Mouse (Mus musculus) cerebellum, postnatal 36 days (tissue): ENCODE measurements around the gene Neurog2.

Experiments used
- DNase-seq, 2 experiments: peaks; one replicate each; pipeline ENCODE4 v3.0.0; 2021 to 2022; ENCODE audit warnings: mixed read lengths in 2 of 2

Neurog2 gene

DNA sequence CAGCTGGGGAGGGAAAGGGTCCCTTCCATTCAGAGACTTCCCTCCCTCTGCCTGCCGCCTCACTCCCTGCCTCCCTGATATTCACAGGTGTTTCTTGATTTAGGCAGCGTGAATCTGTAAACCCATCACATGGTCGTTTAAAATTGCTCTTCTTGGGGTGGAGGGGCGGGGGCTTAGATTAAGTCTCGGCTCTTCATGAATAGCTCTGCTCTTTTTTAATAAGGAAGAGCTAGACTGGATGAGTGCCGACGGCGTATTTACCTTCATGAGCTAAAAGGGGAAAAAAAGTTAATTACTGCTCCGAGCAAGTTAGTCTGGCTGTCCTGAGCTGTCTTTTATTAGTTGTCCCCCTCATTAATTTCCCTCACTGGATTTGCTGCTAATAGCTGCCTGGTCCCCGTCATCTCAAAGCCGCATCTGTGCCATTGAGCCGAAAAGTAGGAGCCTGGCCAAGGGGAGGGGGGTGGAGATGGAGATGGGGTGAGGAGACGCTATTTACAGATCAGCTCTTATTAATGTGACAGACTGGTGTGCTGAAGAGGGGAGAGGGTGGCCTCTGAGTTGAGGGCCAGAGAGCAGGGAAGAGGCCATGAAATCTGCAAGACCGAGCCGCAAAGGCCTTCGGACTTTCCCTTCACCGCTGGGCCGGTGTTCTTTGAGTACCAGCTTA lies 13.4 kb downstream of the Neurog2 start:
- no peak for DNase-seq

DNA sequence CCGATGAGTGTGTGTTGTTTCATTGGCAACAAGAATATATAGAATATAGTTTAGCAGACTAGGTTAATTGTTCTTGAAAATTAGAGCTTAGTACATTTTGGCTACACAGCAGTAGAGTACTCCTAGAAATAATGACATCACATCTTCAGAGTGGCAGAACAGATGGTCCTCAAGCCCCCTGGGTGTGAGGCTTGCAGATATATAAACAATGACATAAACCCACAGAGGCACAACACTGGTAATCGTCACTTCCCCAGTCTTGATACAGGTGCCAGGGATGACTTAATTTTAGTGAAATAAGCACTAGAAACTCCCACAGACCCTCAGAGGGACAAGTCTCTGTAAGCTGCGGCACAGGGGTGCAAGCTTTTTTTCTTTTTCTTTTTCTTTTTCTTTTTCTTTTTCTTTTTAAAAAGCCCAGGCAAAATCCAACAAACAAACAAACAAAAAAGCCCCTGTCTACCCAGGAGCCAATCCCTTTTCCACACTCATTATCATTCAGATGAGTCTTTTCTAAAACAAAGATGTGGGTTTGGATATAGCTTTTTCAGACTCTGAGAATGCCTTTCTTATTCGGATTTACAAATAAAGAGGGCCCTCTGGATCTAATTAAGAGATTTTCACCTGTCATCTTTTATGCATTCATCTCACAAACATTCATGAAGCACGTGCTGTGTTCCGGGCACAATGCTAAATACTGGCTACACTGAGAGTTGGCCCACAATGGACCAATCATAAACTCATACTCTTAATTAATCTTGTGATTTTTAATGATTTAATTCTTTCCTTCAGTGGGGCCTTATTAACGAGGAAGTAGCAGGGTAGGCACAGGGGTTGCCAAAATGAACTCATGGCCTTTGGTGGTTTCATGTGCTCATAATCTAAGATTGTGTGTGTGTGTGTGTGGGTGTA lies 19.1 kb downstream of the Neurog2 start:
- no peak for DNase-seq

GRCm38 (mm10) chr3:127660712-127661111 lies 27.8 kb downstream of the Neurog2 start:
- DNase-seq = no peak

DNA sequence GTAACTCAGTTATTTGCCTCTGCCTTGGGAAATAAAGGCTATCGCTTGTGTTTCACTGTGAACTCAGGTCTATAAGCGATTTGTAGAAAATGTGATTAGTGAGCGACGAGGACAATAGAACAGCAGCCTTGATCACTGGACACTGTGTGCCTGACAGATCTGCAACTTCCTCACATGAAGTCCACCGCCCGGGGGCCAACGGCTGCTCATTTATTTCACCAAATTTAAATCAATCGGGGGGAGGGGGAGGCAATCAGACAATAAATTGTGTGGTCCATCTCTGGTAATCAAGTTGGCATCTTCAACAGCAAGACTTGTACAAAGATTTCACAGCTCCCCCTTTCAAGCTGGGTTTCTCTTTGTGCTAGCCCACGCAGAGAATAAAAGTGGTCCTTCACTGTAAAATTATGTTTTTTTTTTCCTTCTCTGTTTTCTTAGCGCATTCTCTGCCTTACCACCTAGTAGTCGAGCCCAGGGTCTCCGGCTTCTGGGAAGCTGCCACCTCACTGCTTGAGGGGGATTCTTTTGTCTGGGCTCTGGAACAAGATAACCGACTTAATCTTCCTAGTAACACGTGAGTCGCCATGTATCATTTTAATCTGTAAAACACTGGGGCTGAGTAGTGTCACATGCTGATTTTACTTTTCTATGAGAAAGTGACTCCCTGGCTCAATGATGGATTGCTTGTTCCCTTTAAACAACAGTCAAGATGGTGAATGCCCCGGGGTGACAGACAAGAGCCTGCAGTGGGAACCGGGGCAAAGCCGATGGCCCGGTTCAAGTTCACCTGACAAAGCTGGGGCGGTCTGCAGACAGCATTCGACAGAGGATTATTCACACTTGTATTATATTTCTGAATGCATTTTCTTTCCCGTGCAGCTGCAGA lies 29.0 kb downstream of the Neurog2 start:
- DNase-seq = no peak

DNA sequence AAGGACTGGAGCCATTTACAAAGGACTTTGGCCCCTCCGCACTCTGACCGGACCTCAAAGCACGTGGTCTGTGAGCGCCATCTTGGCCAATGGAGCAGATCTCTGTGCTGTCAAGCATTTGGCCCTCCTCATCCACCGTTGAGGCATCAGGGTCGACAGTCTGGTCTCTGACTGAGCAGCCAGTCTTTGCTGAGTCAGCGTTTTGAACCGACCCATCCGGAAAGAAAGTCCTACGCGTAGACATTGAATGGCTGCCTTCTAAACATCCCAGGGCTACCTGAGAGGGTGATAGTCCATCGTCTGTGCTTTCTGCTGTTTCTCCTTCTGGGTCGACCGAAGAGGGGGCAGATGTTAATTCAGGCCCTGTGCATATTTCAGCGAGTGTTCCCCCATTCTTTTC lies 46.8 kb downstream of the Neurog2 start:
- DNase-seq = no peak
